Mouse (Mus musculus) heart, adult 2 months (tissue): ENCODE measurements at regions not wholly inside any gene's neighbourhood (a gene's known extent, or its start where the extent isn't known, plus 50 kb on each side); places are given as distances from the start of the nearest gene placed in this dataset.

Experiments used
- CTCF ChIP-seq: fragments of 200-600 bp; IDR thresholded peaks from 2 replicates; pipeline ENCODE4 v1.8.1; 2022; ENCODE audit warnings: antibody characterized with exemption, mild to moderate bottlenecking, moderate library complexity
- POLR2A ChIP-seq: fragments of 200-500 bp; IDR thresholded peaks from 2 replicates; pipeline ENCODE4 v1.6.1; 2011; ENCODE audit warnings: mild to moderate bottlenecking, low read depth, low read length, control low read depth; ENCODE audit not compliant: insufficient read depth

GRCm38 (mm10) chr15:51502058-51502741, 2382.5 kb upstream of the Gm7489 start:
- no peak for TF ChIP-seq CTCF
- TF ChIP-seq POLR2A: no peak
